Mouse (Mus musculus): ENCODE data around the gene Glrx2.

DNA sequence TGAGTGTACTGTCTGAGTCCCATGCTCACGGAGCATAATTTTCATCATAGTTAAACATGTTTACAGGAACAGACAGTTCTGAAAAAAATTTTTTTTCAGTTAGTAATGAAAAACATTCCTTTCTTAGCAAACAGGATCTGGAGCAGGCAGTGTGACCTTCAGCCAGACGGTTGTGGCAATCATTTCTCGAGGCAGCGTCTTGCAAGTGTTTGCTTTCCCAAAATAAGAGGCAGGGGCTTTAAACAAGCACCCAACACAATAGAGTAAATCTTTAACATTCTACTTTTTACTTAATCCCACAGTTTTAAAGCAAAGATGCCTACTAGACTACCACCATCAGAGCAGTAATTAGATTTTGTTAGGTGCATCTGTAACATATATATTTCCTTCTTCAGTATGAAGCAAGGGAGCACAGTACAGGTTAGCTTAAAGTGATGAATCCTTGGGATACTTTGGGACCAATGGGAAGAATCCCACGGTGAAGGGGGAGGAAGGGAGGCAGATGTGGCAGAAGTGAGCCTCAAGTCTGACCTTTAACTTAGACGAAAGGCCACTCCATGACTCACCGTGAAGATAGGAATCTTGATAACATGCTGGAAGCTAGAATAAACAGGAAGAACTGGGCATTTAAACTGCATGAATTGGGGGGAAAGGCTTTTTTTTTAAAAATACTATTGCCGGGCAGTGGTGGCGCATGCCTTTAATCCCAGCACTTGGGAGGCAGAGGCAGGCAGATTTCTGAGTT lies 11.7 kb downstream of the Glrx2 start:
- no peak for TF ChIP-seq CTCF (IDR thresholded peaks at IDR 0.05; ENCODE audit: control insufficient read depth, insufficient read depth, insufficient read length)
- no peak for TF ChIP-seq USF1 (IDR thresholded peaks at IDR 0.05; ENCODE audit: low read depth)
- TF ChIP-seq FOSL1 (IDR thresholded peaks at IDR 0.05; ENCODE audit: insufficient read depth, low read length, poor library complexity, severe bottlenecking) = no peak
- no peak for TF ChIP-seq MAX (IDR thresholded peaks at IDR 0.05)

Data from C2C12 (cell line).